Mouse (Mus musculus) layer of hippocampus, adult 2 months (tissue): ENCODE measurements around the gene Chst8. TPM values are rescaled to one million over a fixed set of nuclear protein-coding genes. Genes with fewer than 3 reads are reported as not detected.

Experiments used
- DNase-seq, 2 experiments: peaks; one replicate each; pipeline ENCODE4 v3.0.0; 2022; ENCODE audit warnings: low spot score in 2 of 2
- H3K27ac ChIP-seq: fragments of 200-600 bp; 2 replicates; pipeline ENCODE4 v1.8.1; 2022
- H3K4me3 ChIP-seq: fragments of 200-600 bp; 2 replicates; pipeline ENCODE4 v1.8.1; 2022; ENCODE audit warnings: mild to moderate bottlenecking
- CTCF ChIP-seq: fragments of 200-600 bp; conservative IDR thresholded peaks from 2 replicates; pipeline ENCODE4 v1.8.1; 2022; ENCODE audit warnings: antibody characterized with exemption, mild to moderate bottlenecking, moderate library complexity
- total RNA-seq, 2 experiments: library from RNA; stranded (reverse); gene quantifications; 2 replicates each; pipeline ENCODE4 v1.2.3; 2021

The Chst8 gene
- total RNA-seq, 2 experiments from 2014 or later, result 25.7 to 39.9 TPM

- Histone ChIP-seq H3K27ac (no peak overlapping the region), H3K4me3 (no peak overlapping the region)
- DNase-seq, result no peak
- no peak for TF ChIP-seq CTCF
Observed at GRCm38 (mm10) chr7:34685176-34685575, 127.3 kb downstream of the Chst8 start.

GRCm38 (mm10) chr7:34680771-34681421 lies 131.6 kb downstream of the Chst8 start:
- Histone ChIP-seq H3K4me3 (no peak overlapping the region), H3K27ac (peak overlapping the region; percentile 46; the same call in 1 of the 2 replicates)
- peak; percentile 64 for TF ChIP-seq CTCF
- DNase-seq, result peak in 1 of 2 experiments; percentile 32

GRCm38 (mm10) chr7:34679886-34680285 lies 132.6 kb downstream of the Chst8 start:
- TF ChIP-seq CTCF, result no peak
- no peak for DNase-seq
- Histone ChIP-seq H3K4me3 (no peak overlapping the region), H3K27ac (no peak overlapping the region; the same call in 1 of the 2 replicates)

- no peak overlapping the region for H3K27ac ChIP-seq
- peak; percentile 72 to 90 for DNase-seq
- peak; percentile 93 for TF ChIP-seq CTCF
- H3K4me3 ChIP-seq, result peak overlapping the region; percentile 49
Observed at GRCm38 (mm10) chr7:34675831-34676514, 136.5 kb downstream of the Chst8 start.

GRCm38 (mm10) chr7:34675120-34675790 lies 137.3 kb downstream of the Chst8 start:
- Histone ChIP-seq H3K4me3 (peak overlapping the region; percentile 49; the same call in 1 of the 2 replicates), H3K27ac (no peak overlapping the region)
- TF ChIP-seq CTCF, result no peak
- DNase-seq, result no peak

GRCm38 (mm10) chr7:34672916-34673315 lies 139.6 kb downstream of the Chst8 start:
- Histone ChIP-seq H3K4me3 (no peak overlapping the region), H3K27ac (no peak overlapping the region)
- DNase-seq, result no peak
- TF ChIP-seq CTCF, result no peak

- peak; percentile 87 to 96 for DNase-seq
- peak; percentile 99 for TF ChIP-seq CTCF
- no peak overlapping the region for H3K27ac ChIP-seq
- no peak overlapping the region for H3K4me3 ChIP-seq
Observed at GRCm38 (mm10) chr7:34671911-34672310, 140.6 kb downstream of the Chst8 start.

GRCm38 (mm10) chr7:34670778-34671177 lies 141.7 kb downstream of the Chst8 start:
- no peak for DNase-seq
- no peak for TF ChIP-seq CTCF
- no peak overlapping the region for H3K4me3 ChIP-seq

GRCm38 (mm10) chr7:34669336-34669735 lies 143.2 kb downstream of the Chst8 start:
- Histone ChIP-seq H3K27ac (no peak overlapping the region), H3K4me3 (no peak overlapping the region)
- TF ChIP-seq CTCF, result no peak
- DNase-seq, result no peak

More at GRCm38 (mm10) chr7:34670778-34671177, 141.7 kb downstream of the Chst8 start:
- H3K27ac ChIP-seq, result no peak overlapping the region

- no peak for DNase-seq
- no peak for TF ChIP-seq CTCF
- Histone ChIP-seq H3K27ac (no peak overlapping the region), H3K4me3 (no peak overlapping the region)
Observed at GRCm38 (mm10) chr7:34667874-34668273, 144.6 kb downstream of the Chst8 start.

- no peak for DNase-seq
- no peak overlapping the region for H3K4me3 ChIP-seq
- no peak overlapping the region for H3K27ac ChIP-seq
- no peak for TF ChIP-seq CTCF
Observed at GRCm38 (mm10) chr7:34663145-34663544, 149.4 kb downstream of the Chst8 start.

GRCm38 (mm10) chr7:34662227-34662626 lies 150.3 kb downstream of the Chst8 start:
- DNase-seq, result no peak
- Histone ChIP-seq H3K27ac (no peak overlapping the region), H3K4me3 (no peak overlapping the region)
- TF ChIP-seq CTCF, result no peak

- no peak for DNase-seq
- H3K4me3 ChIP-seq, result no peak overlapping the region
- TF ChIP-seq CTCF, result no peak
- H3K27ac ChIP-seq, result no peak overlapping the region
Observed at GRCm38 (mm10) chr7:34659386-34660085, 153.0 kb downstream of the Chst8 start.
